Mouse (Mus musculus): ENCODE measurements around the gene 1700011M02Rik. TPM values are rescaled to one million over a fixed set of nuclear protein-coding genes. Genes with fewer than 3 reads are reported as not detected.

1700011M02Rik gene
- polyA plus RNA-seq (2014; fragmentation: Illumina TruSeq; extraction: RNeasy Lipid Tissue Mini Kit (QIAGEN cat#74804); ENCODE audit: low replicate concordance) = not detected

GRCm38 (mm10) chrX:102908587-102908986 lies at the start of gene 1700011M02Rik, which contains the start of gene Dmrtc1a:
TSS of gene 1700011M02Rik (plus strand) at chrX:102908905.
TSS of gene Dmrtc1a (minus strand) at chrX:102908687.

GRCm38 (mm10) chrX:102867871-102868270 lies 40.8 kb upstream of the 1700011M02Rik start, which contains the start of gene 1700031F05Rik:
TSS of gene 1700031F05Rik (minus strand) at chrX:102867971.

GRCm38 (mm10) chrX:102928072-102928471 lies 19.4 kb downstream of the 1700011M02Rik start, which contains the start of gene 1700018G05Rik:
TSS of gene 1700018G05Rik (plus strand) at chrX:102928372.

Other genes with a start within 250 kb of the 1700011M02Rik start
- not detected for gene Gm3880, start 221.9 kb upstream of the 1700011M02Rik start, polyA plus RNA-seq (2014; fragmentation: Illumina TruSeq; extraction: RNeasy Lipid Tissue Mini Kit (QIAGEN cat#74804); ENCODE audit: low replicate concordance)
- not detected for gene Gm9112, start 201.3 kb upstream of the 1700011M02Rik start, polyA plus RNA-seq (2014; fragmentation: Illumina TruSeq; extraction: RNeasy Lipid Tissue Mini Kit (QIAGEN cat#74804); ENCODE audit: low replicate concordance)
- gene Dmrtc1b, start 201.0 kb upstream of the 1700011M02Rik start, polyA plus RNA-seq (2014; fragmentation: Illumina TruSeq; extraction: RNeasy Lipid Tissue Mini Kit (QIAGEN cat#74804); ENCODE audit: low replicate concordance) = not detected
- not detected for gene Dmrtc1c1, start 105.9 kb upstream of the 1700011M02Rik start, polyA plus RNA-seq (2014; fragmentation: Illumina TruSeq; extraction: RNeasy Lipid Tissue Mini Kit (QIAGEN cat#74804); ENCODE audit: low replicate concordance)
- gene Dmrtc1c2, start 54.3 kb upstream of the 1700011M02Rik start, polyA plus RNA-seq (2014; fragmentation: Illumina TruSeq; extraction: RNeasy Lipid Tissue Mini Kit (QIAGEN cat#74804); ENCODE audit: low replicate concordance) = not detected
- gene 1700031F05Rik, start 40.9 kb upstream of the 1700011M02Rik start, polyA plus RNA-seq (2014; fragmentation: Illumina TruSeq; extraction: RNeasy Lipid Tissue Mini Kit (QIAGEN cat#74804); ENCODE audit: low replicate concordance) = not detected
- gene Dmrtc1a, start 218 bp upstream of the 1700011M02Rik start, polyA plus RNA-seq (2014; fragmentation: Illumina TruSeq; extraction: RNeasy Lipid Tissue Mini Kit (QIAGEN cat#74804); ENCODE audit: low replicate concordance) = not detected
- not detected for gene 1700018G05Rik, start 19.5 kb downstream of the 1700011M02Rik start, polyA plus RNA-seq (2014; fragmentation: Illumina TruSeq; extraction: RNeasy Lipid Tissue Mini Kit (QIAGEN cat#74804); ENCODE audit: low replicate concordance)

All from small intestine, adult 10 weeks (tissue).